Mouse (Mus musculus): ENCODE data around the gene Usp39. TPM values are rescaled to one million over a fixed set of nuclear protein-coding genes. Genes with fewer than 3 reads are reported as not detected.

Gene Usp39
- polyA plus RNA-seq, 1 experiment from 2014 or later: 20.1 TPM

DNA sequence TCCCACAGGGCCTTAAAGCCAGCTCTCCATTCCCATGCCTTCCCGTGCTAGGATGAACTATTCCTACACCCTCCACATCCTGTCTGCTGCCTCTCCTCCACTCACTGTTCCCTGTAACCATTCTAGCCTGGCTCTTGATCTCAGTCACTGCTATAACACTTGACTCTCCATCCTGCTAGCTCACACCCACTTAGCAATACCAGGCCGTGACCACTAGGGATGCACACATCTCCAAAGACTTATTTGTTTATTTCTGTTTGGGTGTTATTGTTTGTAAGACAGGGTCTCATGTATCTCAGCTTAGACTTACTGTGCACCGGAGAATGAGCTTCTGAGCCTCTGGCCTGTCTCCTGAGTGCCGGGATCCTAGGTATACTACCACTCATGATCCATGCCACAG, 24.6 kb upstream of the Usp39 start:
- Histone ChIP-seq H3K4me2 (replicated peaks; ENCODE audit: low read depth) (no peak overlapping the region), H3K27me3 (ENCODE audit: control insufficient read depth, insufficient read depth, low read length) (no peaks in the 10 kb centered on the region), H3K27ac (replicated peaks) (peak overlapping the region; percentile 76; the same call in 1 of the 2 replicates), H3K9me3 (ENCODE audit: control insufficient read depth, low read length) (no peaks in the 10 kb centered on the region), H3K36me3 (ENCODE audit: control insufficient read depth, insufficient read depth, low read length) (no peaks in the 10 kb centered on the region), H3K4me1 (replicated peaks; ENCODE audit: control insufficient read depth, insufficient read depth) (peaks cover 6% of the 10 kb centered on the region; the same call in 1 of the 2 replicates), H3K9ac (ENCODE audit: low read length) (no peak overlapping the region), H3K4me3 (ENCODE audit: low read depth, low read length) (no peak overlapping the region)
- TF ChIP-seq EP300 (optimal IDR thresholded peaks at IDR 0.05) (no peak), CTCF (IDR thresholded peaks at IDR 0.05; ENCODE audit: low read depth) (peak; percentile 49)
- DNase-seq (ENCODE audit: low spot score) (no peak), ATAC-seq (ENCODE audit: low FRiP score, low TSS enrichment) (no peak)
- WGBS: 83% methylated on average over 4 of the region's 4 CpGs

DNA sequence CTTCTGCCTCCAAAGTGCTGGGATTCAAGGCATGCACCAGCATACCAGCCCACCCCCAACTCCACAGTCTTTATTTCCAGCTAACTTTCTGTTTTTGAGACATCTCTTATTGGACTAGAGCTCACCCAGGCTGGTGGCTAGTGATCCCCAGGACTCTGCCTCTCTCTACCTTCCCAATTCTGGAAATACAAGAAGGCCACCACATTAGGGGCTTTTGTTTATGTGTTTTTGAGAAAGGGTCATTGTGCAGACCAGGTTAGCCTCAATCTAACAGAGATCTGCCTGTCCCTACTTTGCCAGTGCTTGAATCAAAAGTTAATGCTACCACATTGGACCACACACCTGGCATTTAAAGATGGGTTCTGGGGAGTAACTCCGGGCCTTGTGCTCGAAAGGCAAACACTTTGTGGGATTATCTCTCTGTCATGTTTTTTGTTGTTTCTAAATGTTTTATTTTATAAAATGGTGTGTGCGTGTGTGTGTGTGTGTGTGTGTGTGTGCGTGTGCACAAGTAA, 22.5 kb upstream of the Usp39 start:
- 81% methylated on average over 4 of the region's 4 CpGs for WGBS
- Histone ChIP-seq H3K9me3 (ENCODE audit: control insufficient read depth, low read length) (no peaks in the 10 kb centered on the region), H3K4me3 (ENCODE audit: low read depth, low read length) (no peak overlapping the region), H3K4me2 (replicated peaks; ENCODE audit: low read depth) (no peak overlapping the region), H3K9ac (ENCODE audit: low read length) (no peak overlapping the region), H3K27me3 (ENCODE audit: control insufficient read depth, insufficient read depth, low read length) (no peaks in the 10 kb centered on the region), H3K4me1 (replicated peaks; ENCODE audit: control insufficient read depth, insufficient read depth) (peaks cover 6% of the 10 kb centered on the region; the same call in 1 of the 2 replicates), H3K27ac (replicated peaks) (no peak overlapping the region), H3K36me3 (ENCODE audit: control insufficient read depth, insufficient read depth, low read length) (no peaks in the 10 kb centered on the region)
- TF ChIP-seq EP300 (optimal IDR thresholded peaks at IDR 0.05): no peak
- TF ChIP-seq CTCF (IDR thresholded peaks at IDR 0.05; ENCODE audit: low read depth): no peak
- no peak for DNase-seq (ENCODE audit: low spot score)
- ATAC-seq (ENCODE audit: low FRiP score, low TSS enrichment): no peak

DNA sequence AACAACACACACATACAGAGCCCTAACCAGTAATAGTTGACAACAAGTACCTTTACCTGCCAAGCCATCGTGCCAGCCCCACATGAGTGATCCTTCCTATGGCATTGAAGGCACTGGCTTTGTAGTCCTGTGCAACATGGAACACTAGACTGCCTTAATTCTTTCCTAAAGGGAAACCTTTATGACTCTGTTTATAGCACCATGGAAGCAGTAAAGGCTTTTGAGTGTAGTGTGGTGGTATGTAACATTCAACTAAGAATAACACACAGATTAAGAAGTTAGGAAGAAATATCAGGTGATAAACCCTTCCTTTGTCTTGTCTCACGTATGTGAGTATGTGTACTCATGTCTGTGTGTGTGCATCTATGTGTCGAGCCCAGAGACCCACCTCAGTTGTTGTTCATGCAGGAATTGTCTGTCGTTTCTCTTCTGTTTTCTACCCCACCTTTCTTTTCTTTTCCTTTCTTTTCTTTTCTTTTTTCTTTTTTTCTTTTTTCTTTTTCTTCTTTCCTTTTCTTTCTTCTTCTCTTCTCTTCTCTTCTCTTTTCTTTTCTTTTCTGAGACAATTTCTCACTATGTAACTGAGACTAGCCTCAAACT, 22.0 kb upstream of the Usp39 start, which contains the start of gene Rnf181:
Gene Rnf181, minus strand, starts transcription at position 113 of the 600 bp plus-strand sequence.
- WGBS: 75% methylated on average over 4 of the region's 4 CpGs
- TF ChIP-seq EP300 (optimal IDR thresholded peaks at IDR 0.05): no peak
- TF ChIP-seq CTCF (IDR thresholded peaks at IDR 0.05; ENCODE audit: low read depth): no peak
- Histone ChIP-seq H3K36me3 (ENCODE audit: control insufficient read depth, insufficient read depth, low read length) (no peaks in the 10 kb centered on the region), H3K4me1 (replicated peaks; ENCODE audit: control insufficient read depth, insufficient read depth) (peaks cover 6% of the 10 kb centered on the region; the same call in 1 of the 2 replicates), H3K27me3 (ENCODE audit: control insufficient read depth, insufficient read depth, low read length) (no peaks in the 10 kb centered on the region), H3K4me2 (replicated peaks; ENCODE audit: low read depth) (no peak within 1 kb of the TSS), H3K9ac (ENCODE audit: low read length) (no peak within 1 kb of the TSS), H3K4me3 (ENCODE audit: low read depth, low read length) (no peak within 1 kb of the TSS), H3K27ac (replicated peaks) (no peak within 1 kb of the TSS), H3K9me3 (ENCODE audit: control insufficient read depth, low read length) (no peaks in the 10 kb centered on the region)
- no peak for DNase-seq (ENCODE audit: low spot score)
- ATAC-seq (ENCODE audit: low FRiP score, low TSS enrichment): no peak

GRCm38 (mm10) chr6:72366304-72366703, 21.3 kb upstream of the Usp39 start:
- H3K27ac ChIP-seq (replicated peaks): no peak overlapping the region
- ATAC-seq (ENCODE audit: low FRiP score, low TSS enrichment): no peak
- DNase-seq (ENCODE audit: low spot score): no peak
- no peak for TF ChIP-seq EP300 (optimal IDR thresholded peaks at IDR 0.05)
- TF ChIP-seq CTCF (IDR thresholded peaks at IDR 0.05; ENCODE audit: low read depth): no peak
- no peak overlapping the region for H3K4me3 ChIP-seq (ENCODE audit: low read depth, low read length)
- H3K4me2 ChIP-seq (replicated peaks; ENCODE audit: low read depth): no peak overlapping the region
- H3K9ac ChIP-seq (ENCODE audit: low read length): no peak overlapping the region
- H3K4me1 ChIP-seq (replicated peaks; ENCODE audit: control insufficient read depth, insufficient read depth): peaks cover 7% of the 10 kb centered on the region
- 64% methylated on average over 3 of the region's 3 CpGs for WGBS
- H3K27me3 ChIP-seq (ENCODE audit: control insufficient read depth, insufficient read depth, low read length): no peaks in the 10 kb centered on the region
- H3K9me3 ChIP-seq (ENCODE audit: control insufficient read depth, low read length): no peaks in the 10 kb centered on the region
- no peaks in the 10 kb centered on the region for H3K36me3 ChIP-seq (ENCODE audit: control insufficient read depth, insufficient read depth, low read length)

DNA sequence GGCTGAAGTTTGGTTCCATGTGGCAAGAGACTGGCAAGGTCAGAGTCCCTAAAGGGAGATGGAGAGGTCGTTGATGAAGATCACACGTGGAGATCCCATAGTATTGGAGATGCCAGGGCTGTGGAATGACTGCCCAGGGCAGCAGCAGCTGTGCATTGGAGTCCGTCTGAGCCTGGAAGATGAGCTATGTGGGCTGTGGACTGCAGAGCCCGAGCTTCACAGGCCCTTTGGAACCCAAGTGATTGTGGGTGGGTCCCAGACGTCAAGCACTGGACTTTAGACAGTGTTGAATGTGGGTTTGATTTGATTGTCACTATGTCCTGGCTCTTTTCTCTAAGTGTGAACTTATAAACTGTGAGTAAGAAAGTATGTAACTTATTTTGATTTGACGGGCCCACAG, 20.0 kb upstream of the Usp39 start:
- Histone ChIP-seq H3K4me2 (replicated peaks; ENCODE audit: low read depth) (no peak overlapping the region), H3K27ac (replicated peaks) (no peak overlapping the region), H3K36me3 (ENCODE audit: control insufficient read depth, insufficient read depth, low read length) (no peaks in the 10 kb centered on the region), H3K9me3 (ENCODE audit: control insufficient read depth, low read length) (no peaks in the 10 kb centered on the region), H3K4me3 (ENCODE audit: low read depth, low read length) (no peak overlapping the region), H3K4me1 (replicated peaks; ENCODE audit: control insufficient read depth, insufficient read depth) (peaks cover 9% of the 10 kb centered on the region), H3K9ac (ENCODE audit: low read length) (no peak overlapping the region), H3K27me3 (ENCODE audit: control insufficient read depth, insufficient read depth, low read length) (no peaks in the 10 kb centered on the region)
- no peak for ATAC-seq (ENCODE audit: low FRiP score, low TSS enrichment)
- DNase-seq (ENCODE audit: low spot score): no peak
- 70% methylated on average over 6 of the region's 6 CpGs for WGBS
- TF ChIP-seq CTCF (IDR thresholded peaks at IDR 0.05; ENCODE audit: low read depth): no peak
- TF ChIP-seq EP300 (optimal IDR thresholded peaks at IDR 0.05): no peak

DNA sequence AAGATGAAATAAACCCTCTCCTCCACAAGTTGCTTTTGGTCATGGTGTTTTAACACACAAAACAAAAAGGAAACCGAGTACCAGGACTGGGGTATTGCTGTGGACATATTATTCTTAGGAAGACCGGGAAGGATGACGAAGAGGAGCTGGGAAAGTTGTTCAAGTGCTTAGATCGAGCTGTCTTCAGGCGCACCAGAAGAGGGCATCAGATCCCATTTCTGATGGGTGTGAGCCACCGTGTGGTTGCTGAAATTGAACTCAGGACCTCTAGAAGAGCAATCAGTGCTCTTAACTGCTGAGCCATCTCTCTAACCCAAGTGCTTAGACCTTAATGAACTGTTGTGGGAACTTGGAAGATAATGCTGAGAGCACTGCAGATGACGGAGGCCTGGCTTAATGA, 19.0 kb upstream of the Usp39 start:
- H3K36me3 ChIP-seq (ENCODE audit: control insufficient read depth, insufficient read depth, low read length): 0 out of 2 replicates have a peak, but pooled peaks cover 2% of the 10 kb centered on the region
- 46% methylated on average over 7 of the region's 7 CpGs for WGBS
- no peak for TF ChIP-seq EP300 (optimal IDR thresholded peaks at IDR 0.05)
- TF ChIP-seq CTCF (IDR thresholded peaks at IDR 0.05; ENCODE audit: low read depth): peak; percentile 52

More for the DNA sequence above, 19.0 kb upstream of the Usp39 start:
- DNase-seq (ENCODE audit: low spot score) (no peak), ATAC-seq (ENCODE audit: low FRiP score, low TSS enrichment) (no peak)
- no peak overlapping the region for H3K9ac ChIP-seq (ENCODE audit: low read length)
- H3K4me2 ChIP-seq (replicated peaks; ENCODE audit: low read depth): no peak overlapping the region
- no peak overlapping the region for H3K27ac ChIP-seq (replicated peaks)
- no peaks in the 10 kb centered on the region for H3K9me3 ChIP-seq (ENCODE audit: control insufficient read depth, low read length)
- no peaks in the 10 kb centered on the region for H3K27me3 ChIP-seq (ENCODE audit: control insufficient read depth, insufficient read depth, low read length)
- H3K4me3 ChIP-seq (ENCODE audit: low read depth, low read length): no peak overlapping the region
- peaks cover 9% of the 10 kb centered on the region for H3K4me1 ChIP-seq (replicated peaks; ENCODE audit: control insufficient read depth, insufficient read depth)

Measured in stomach, postnatal 0 days (tissue).